Mouse (Mus musculus) urinary bladder, postnatal 25 days (tissue): ENCODE measurements at regions not wholly inside any gene's neighbourhood (a gene's known extent, or its start where the extent isn't known, plus 50 kb on each side); places are given as distances from the start of the nearest gene placed in this dataset.

Experiments
- DNase-seq: peaks from one replicate; pipeline ENCODE4 v3.0.0; 2022; ENCODE audit warnings: low spot score

- no peak for DNase-seq
These were observed 106.0 kb upstream of the Sh3bp4 start for GRCm38 (mm10) chr1:88964045-88964747.

- DNase-seq = no peak
These were observed 103.8 kb upstream of the Sh3bp4 start for GRCm38 (mm10) chr1:88966416-88966815.

GRCm38 (mm10) chr1:88968142-88968541, 102.1 kb upstream of the Sh3bp4 start:
- DNase-seq = no peak

GRCm38 (mm10) chr1:88969016-88969415, 101.2 kb upstream of the Sh3bp4 start:
- no peak for DNase-seq

- DNase-seq = no peak
These were observed 100.6 kb upstream of the Sh3bp4 start for GRCm38 (mm10) chr1:88969630-88970029.

- DNase-seq = no peak
These were observed 94.1 kb upstream of the Sh3bp4 start for GRCm38 (mm10) chr1:88976101-88976500.

- no peak for DNase-seq
These were observed 82.1 kb upstream of the Sh3bp4 start for GRCm38 (mm10) chr1:88988011-88988695.

- no peak for DNase-seq
These were observed 75.5 kb upstream of the Sh3bp4 start for GRCm38 (mm10) chr1:88994588-88995331.

GRCm38 (mm10) chr1:88995945-88996344, 74.3 kb upstream of the Sh3bp4 start:
- no peak for DNase-seq

GRCm38 (mm10) chr1:88996657-88997056, 73.6 kb upstream of the Sh3bp4 start:
- DNase-seq = no peak

- no peak for DNase-seq
These were observed 72.4 kb upstream of the Sh3bp4 start for GRCm38 (mm10) chr1:88997847-88998246.

GRCm38 (mm10) chr1:89002326-89002725, 67.9 kb upstream of the Sh3bp4 start:
- DNase-seq = no peak

GRCm38 (mm10) chr1:89003752-89004151, 66.5 kb upstream of the Sh3bp4 start:
- DNase-seq = no peak

- no peak for DNase-seq
These were observed 62.7 kb upstream of the Sh3bp4 start for GRCm38 (mm10) chr1:89007476-89007875.

GRCm38 (mm10) chr1:89010170-89010569, 60.0 kb upstream of the Sh3bp4 start:
- no peak for DNase-seq

GRCm38 (mm10) chr1:89011454-89011853, 58.8 kb upstream of the Sh3bp4 start:
- DNase-seq = no peak

GRCm38 (mm10) chr1:89015385-89015784, 54.8 kb upstream of the Sh3bp4 start:
- DNase-seq = peak; percentile 32

- no peak for DNase-seq
These were observed 54.4 kb upstream of the Sh3bp4 start for GRCm38 (mm10) chr1:89015845-89016244.

- DNase-seq = no peak
These were observed 50.3 kb upstream of the Sh3bp4 start for GRCm38 (mm10) chr1:89019778-89020373.
